Mouse (Mus musculus): Measurements from ENCODE around the gene Arhgef6. TPM values are rescaled to one million over a fixed set of nuclear protein-coding genes. Genes with fewer than 3 reads are reported as not detected.

The Arhgef6 gene
- total RNA-seq, 2 experiments from 2014 or later = 14.4 to 16.4 TPM

GRCm38 (mm10) chrX:57288458-57288857 is 50.1 kb downstream of the Arhgef6 start:
- TF ChIP-seq CTCF (IDR thresholded peaks at IDR 0.05) = no peak
- H3K27ac ChIP-seq = no peak overlapping the region

GRCm38 (mm10) chrX:57286281-57286680 is 52.2 kb downstream of the Arhgef6 start:
- no peak for TF ChIP-seq CTCF (IDR thresholded peaks at IDR 0.05)
- intact Hi-C loops (cut with DNase I) = no loop called here

More at GRCm38 (mm10) chrX:57288458-57288857, 50.1 kb downstream of the Arhgef6 start:
- no peak overlapping the region for H3K4me3 ChIP-seq
- DNase-seq (ENCODE audit: extremely low spot score in 1 of 2, low spot score in 2 of 2) = no peak
- intact Hi-C loops (cut with DNase I) = no loop called here

GRCm38 (mm10) chrX:57282184-57282583 is 56.3 kb downstream of the Arhgef6 start:
- TF ChIP-seq CTCF (IDR thresholded peaks at IDR 0.05) = no peak
- no peak for DNase-seq (ENCODE audit: extremely low spot score in 1 of 2, low spot score in 2 of 2)
- intact Hi-C loops (cut with DNase I) = no loop called here
- Histone ChIP-seq H3K4me3 (no peak overlapping the region), H3K27ac (no peak overlapping the region)

More at GRCm38 (mm10) chrX:57286281-57286680, 52.2 kb downstream of the Arhgef6 start:
- Histone ChIP-seq H3K4me3 (no peak overlapping the region), H3K27ac (no peak overlapping the region)
- DNase-seq (ENCODE audit: extremely low spot score in 1 of 2, low spot score in 2 of 2) = no peak

GRCm38 (mm10) chrX:57277560-57278335 is 60.8 kb downstream of the Arhgef6 start:
- DNase-seq (ENCODE audit: extremely low spot score in 1 of 2, low spot score in 2 of 2) = no peak
- intact Hi-C loops (cut with DNase I) = no loop called here
- Histone ChIP-seq H3K4me3 (no peak overlapping the region), H3K27ac (no peak overlapping the region)
- no peak for TF ChIP-seq CTCF (IDR thresholded peaks at IDR 0.05)

GRCm38 (mm10) chrX:57263515-57263914 is 75.0 kb downstream of the Arhgef6 start:
- intact Hi-C loops (cut with DNase I) = loop anchor here (5.0 kb wide), 1 partner anchor 426 kb away; no protein-coding TSS in a partner anchor
- Histone ChIP-seq H3K4me3 (no peak overlapping the region), H3K27ac (no peak overlapping the region)
- no peak for DNase-seq (ENCODE audit: extremely low spot score in 1 of 2, low spot score in 2 of 2)
- TF ChIP-seq CTCF (IDR thresholded peaks at IDR 0.05) = no peak

- DNase-seq (ENCODE audit: extremely low spot score in 1 of 2, low spot score in 2 of 2) = peak in 1 of 2 experiments; percentile 12
- H3K4me3 ChIP-seq = no peak overlapping the region
- no peak overlapping the region for H3K27ac ChIP-seq
- intact Hi-C loops (cut with DNase I) = loop anchor here (5.0 kb wide), 1 partner anchor 423 kb away; no protein-coding TSS in a partner anchor
- TF ChIP-seq CTCF (IDR thresholded peaks at IDR 0.05) = peak; percentile 60
Measured at GRCm38 (mm10) chrX:57260744-57261143, 77.8 kb downstream of the Arhgef6 start.

GRCm38 (mm10) chrX:57253329-57254055 is 85.0 kb downstream of the Arhgef6 start:
- intact Hi-C loops (cut with DNase I) = no loop called here
- no peak for DNase-seq (ENCODE audit: extremely low spot score in 1 of 2, low spot score in 2 of 2)
- Histone ChIP-seq H3K4me3 (no peak overlapping the region), H3K27ac (no peak overlapping the region)
- TF ChIP-seq CTCF (IDR thresholded peaks at IDR 0.05) = no peak

- TF ChIP-seq CTCF (IDR thresholded peaks at IDR 0.05) = no peak
- DNase-seq (ENCODE audit: extremely low spot score in 1 of 2, low spot score in 2 of 2) = no peak
- Histone ChIP-seq H3K4me3 (no peak overlapping the region), H3K27ac (no peak overlapping the region)
- intact Hi-C loops (cut with DNase I) = no loop called here
Measured at GRCm38 (mm10) chrX:57238572-57238971, 100.0 kb downstream of the Arhgef6 start.

GRCm38 (mm10) chrX:57235982-57236381 is 102.5 kb downstream of the Arhgef6 start:
- TF ChIP-seq CTCF (IDR thresholded peaks at IDR 0.05) = peak; percentile 27
- intact Hi-C loops (cut with DNase I) = no loop called here
- H3K4me3 ChIP-seq = no peak overlapping the region
- DNase-seq (ENCODE audit: extremely low spot score in 1 of 2, low spot score in 2 of 2) = no peak
- no peak overlapping the region for H3K27ac ChIP-seq

GRCm38 (mm10) chrX:57233596-57233995 is 104.9 kb downstream of the Arhgef6 start:
- TF ChIP-seq CTCF (IDR thresholded peaks at IDR 0.05) = no peak
- Histone ChIP-seq H3K4me3 (no peak overlapping the region), H3K27ac (no peak overlapping the region)
- intact Hi-C loops (cut with DNase I) = no loop called here
- DNase-seq (ENCODE audit: extremely low spot score in 1 of 2, low spot score in 2 of 2) = no peak

- no peak for DNase-seq (ENCODE audit: extremely low spot score in 1 of 2, low spot score in 2 of 2)
- H3K27ac ChIP-seq = no peak overlapping the region
- no peak for TF ChIP-seq CTCF (IDR thresholded peaks at IDR 0.05)
- intact Hi-C loops (cut with DNase I) = no loop called here
- H3K4me3 ChIP-seq = no peak overlapping the region
Measured at GRCm38 (mm10) chrX:57228178-57228577, 110.4 kb downstream of the Arhgef6 start.

- DNase-seq (ENCODE audit: extremely low spot score in 1 of 2, low spot score in 2 of 2) = no peak
- no peak for TF ChIP-seq CTCF (IDR thresholded peaks at IDR 0.05)
- intact Hi-C loops (cut with DNase I) = no loop called here
- H3K27ac ChIP-seq = no peak overlapping the region
- no peak overlapping the region for H3K4me3 ChIP-seq
Measured at GRCm38 (mm10) chrX:57223301-57223700, 115.2 kb downstream of the Arhgef6 start.
